Mouse (Mus musculus) megakaryocyte-erythroid progenitor cell, adult 5-6 weeks (primary cell): ENCODE results near the gene Rnf26. TPM values are rescaled to one million over a fixed set of nuclear protein-coding genes. Genes with fewer than 3 reads are reported as not detected.

Source experiments
- ATAC-seq: replicated peaks from 2 replicates; pipeline ENCODE4 v1.8.0; 2016; ENCODE audit warnings: mild to moderate bottlenecking, inconsistent platforms; ENCODE audit not compliant: severe bottlenecking, poor library complexity, low FRiP score, low TSS enrichment
- total RNA-seq, 2 experiments: library from RNA; stranded (forward) in 1 of 2; stranded (reverse) in 1 of 2; fragments of 200-1000, 215-1000 nt in 1 of 2; fragments of >200 nt in 1 of 2; fragmentation: Nextera tagmentation in 1 of 2; gene quantifications; 2 replicates each; pipeline ENCODE4 v1.2.3; 2014 to 2017

Gene Rnf26
- total RNA-seq (2014; fragmentation: Nextera tagmentation) (46.0 and 52.5 TPM in 2 replicates), total RNA-seq (2017) (13.5 and 20.9 TPM in 2 replicates)

DNA sequence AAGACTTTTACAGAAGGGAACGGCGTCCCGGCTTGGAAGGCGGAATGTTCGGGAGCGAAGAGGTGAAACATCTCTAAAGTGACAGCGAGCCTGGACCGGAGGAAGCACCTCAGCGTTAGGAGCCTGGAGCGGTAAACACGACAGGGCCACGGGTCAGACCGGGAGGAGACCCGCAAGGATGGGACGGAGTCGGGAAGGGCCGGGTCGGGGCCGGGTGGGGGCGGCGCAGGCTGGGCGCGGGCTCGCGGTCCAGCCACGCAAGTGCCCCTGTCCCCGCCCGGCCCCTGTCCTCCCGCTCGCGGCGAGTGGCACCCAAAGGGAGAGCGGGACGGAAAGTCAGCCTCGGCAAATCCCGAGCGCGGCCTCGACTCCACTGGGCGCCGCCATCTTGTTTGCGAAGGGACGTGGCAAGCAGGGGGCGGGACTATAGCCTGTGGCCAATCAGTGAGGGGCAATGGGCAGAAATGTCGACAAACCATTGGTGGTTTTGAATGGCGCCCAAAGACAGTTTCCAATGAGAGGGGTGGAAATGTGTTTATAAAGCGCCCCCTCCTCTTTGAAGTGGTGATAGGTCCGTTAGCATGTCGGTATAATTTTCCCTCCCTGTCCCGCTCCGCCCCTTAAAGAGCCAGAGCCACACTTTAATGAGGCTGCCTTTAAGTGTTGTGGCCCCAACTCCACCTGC is at the start of gene Rnf26, which contains the start of gene Gm49380:
Gene Rnf26, minus strand, starts transcription at position 413 of the 685 bp plus-strand sequence.
Gene Gm49380, minus strand, starts transcription at position 396 of the 685 bp plus-strand sequence.
- ATAC-seq: peak; percentile 91

DNA sequence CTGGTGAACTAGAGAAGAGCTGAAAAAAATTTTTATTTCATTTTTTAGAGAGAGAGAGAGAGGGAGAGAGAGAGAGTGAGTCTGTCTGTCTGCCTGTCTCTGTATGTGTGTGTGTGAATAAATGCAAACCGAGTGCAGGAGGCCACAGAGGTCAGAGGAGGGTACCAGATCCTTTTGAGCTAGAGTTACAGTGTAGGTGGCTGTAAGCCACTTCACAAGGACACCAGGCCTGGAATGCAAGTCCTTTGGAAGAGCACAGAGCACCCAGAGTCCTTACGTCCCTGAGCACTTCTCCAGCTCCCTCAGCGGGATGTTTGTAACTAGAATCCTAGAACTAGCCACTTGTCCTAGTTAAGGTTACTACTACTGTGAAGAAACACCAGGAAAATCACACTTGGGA is 46.6 kb upstream of the Rnf26 start:
- no peak for ATAC-seq

DNA sequence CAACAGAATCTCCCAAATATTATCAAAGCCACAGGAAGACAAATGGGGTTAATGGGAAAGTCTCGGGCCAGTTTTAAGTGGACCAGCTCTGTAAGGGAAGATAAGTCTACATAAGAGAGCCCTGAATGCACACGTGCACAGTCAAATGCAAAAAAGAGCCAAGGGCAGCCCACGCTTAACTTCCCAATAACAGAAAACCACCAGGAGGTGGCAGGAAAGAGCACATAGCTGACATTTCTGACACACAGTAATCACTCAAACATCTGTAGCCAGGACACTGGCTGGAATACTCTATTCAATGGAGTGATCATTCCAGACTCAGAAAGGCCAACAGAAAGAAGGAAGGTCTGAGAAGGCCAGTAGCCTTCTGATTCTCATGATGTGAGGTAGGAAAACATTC is 34.0 kb upstream of the Rnf26 start:
- ATAC-seq: peak; percentile 75

DNA sequence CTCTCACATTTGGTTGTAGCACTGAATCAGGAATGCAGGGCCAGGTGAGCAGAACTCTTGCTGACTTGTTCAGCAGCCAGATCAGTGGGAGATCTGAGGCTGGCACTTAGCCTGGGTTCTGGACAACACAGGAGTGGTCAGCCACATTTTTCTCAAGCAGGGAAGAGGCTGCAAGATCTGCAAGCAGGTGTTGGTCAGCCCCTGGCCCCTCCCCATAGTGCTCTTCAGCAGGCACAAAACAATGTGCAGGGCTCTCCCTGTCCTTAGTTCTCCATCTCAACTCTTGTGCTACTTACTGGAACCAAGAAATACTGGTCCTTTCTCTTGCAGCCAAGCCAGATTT is 31.4 kb upstream of the Rnf26 start:
- ATAC-seq: no peak

- ATAC-seq: no peak
Measured at GRCm38 (mm10) chr9:44144023-44144717, 30.9 kb upstream of the Rnf26 start.

- no peak for ATAC-seq
Measured at GRCm38 (mm10) chr9:44143421-44143820, 30.1 kb upstream of the Rnf26 start.

- ATAC-seq: no peak
Measured at GRCm38 (mm10) chr9:44141951-44142350, 28.6 kb upstream of the Rnf26 start.

- no peak for ATAC-seq
Measured at GRCm38 (mm10) chr9:44137846-44138245, 24.5 kb upstream of the Rnf26 start.

DNA sequence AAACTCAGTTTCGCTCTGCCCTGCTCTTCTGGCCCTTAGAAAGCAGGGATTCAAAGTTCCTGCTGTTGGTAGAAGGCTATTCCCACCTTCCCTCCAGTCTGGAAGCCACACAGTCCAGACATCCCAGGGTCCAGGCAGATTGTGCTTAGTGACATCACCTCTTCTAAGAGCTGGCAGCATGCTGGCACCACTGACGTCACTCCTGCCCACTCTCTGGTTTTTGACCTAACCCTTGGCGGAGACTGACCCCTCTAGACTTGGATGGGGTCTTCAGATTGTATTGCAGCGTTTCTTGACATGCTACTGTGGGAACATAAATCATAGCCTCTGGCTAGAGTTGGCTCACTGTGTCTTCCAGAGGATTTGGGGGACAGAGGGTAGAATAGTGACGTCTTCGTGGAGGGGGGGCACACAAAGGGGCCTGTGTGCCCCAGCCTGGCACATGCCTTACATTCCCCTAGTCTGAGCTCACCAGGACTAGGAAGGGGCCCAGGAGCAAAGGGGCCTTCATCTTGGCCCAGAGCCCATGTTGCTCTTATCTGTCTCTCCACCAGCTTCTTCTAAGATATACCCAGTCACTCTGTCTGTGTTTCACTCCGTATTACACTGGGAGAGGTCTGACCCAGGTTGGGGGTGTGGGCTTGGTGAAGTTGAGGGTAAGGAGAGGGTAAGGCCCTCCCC is 22.6 kb upstream of the Rnf26 start:
- peak; percentile 36; the same call in 1 of the 2 replicates for ATAC-seq

DNA sequence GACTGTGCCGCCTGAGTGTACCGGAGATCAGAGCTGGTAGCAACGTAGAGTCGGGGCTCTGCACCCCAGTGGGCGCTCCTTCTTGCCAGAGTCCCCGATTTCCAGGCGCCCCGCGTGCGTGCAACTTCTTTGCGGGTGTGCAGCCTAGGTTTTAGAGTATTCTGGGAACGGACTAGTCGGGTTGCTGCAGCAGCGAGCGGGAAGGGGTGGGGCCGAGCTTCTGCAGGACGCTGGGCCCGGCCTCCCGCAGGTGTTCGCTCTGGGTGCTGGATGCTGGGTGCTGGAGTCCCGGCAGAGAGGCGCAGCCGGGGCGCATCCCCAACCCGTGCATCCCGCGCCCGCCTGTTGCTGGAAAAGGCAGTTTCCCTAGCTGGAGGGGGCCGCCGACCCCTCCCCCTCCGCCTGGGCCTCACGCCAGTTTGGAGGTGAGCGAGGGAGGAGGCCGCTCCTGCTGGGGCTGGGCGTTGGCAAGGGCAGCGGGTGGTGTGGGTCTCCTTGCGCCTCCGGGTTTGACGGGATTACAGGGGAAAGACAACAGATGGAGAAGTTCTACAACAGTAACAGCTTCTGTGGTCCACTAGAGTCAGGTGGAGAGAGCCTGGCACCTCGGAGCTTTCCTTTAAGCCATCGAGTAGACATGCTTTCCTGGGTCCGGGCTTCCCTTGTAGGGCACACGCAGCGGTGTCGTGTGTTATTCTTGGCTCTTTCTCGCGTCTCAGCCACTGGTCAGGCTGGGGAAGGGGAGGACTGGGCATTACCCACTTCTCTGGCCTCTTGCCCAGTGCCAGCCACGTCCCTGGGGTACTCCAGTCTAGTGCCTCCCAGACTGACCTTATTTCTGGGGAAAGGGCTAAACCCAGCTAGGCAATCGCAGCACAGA is 21.8 kb upstream of the Rnf26 start:
- no peak; the same call in 1 of the 2 replicates for ATAC-seq

DNA sequence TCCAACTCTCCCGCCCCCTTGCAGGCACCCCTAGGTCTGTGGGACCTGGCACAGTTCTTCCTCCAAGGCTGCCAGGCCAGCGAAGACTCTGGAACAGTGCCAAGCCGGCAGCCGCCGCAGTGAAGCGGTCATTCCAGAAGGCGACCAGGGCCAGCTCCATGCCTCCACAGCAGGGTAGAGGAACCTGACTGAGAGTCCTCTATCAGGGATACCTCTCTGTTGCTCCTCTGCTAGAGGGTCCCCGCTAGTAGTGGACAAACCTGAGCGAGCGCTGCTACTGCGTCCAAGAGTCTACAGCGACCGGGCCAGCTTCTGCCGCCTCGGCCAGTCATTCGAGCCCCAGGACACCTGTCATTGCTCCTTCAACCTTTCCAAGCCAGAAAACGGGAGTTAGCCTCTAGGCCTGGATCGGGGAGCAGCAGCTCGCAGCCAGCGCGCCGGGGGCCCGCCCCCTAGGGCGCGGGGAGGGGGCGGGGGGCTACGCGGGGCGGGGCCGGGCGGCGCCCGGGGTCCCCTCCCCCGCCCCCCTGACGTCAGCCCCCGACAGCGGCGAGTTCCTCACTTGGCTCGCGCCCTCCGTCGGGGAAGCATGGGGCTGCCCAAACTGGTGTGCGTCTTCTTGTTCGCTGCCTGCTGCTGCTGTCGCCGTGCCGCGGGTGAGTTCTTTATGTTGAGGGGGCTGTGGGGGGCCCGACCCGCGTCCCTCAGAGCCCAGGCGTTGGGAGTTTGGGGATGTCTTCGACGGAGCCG is 21.0 kb upstream of the Rnf26 start, which contains the start of gene Mcam:
Gene Mcam, plus strand, starts transcription at position 369 of the 750 bp plus-strand sequence.
- ATAC-seq: no peak

DNA sequence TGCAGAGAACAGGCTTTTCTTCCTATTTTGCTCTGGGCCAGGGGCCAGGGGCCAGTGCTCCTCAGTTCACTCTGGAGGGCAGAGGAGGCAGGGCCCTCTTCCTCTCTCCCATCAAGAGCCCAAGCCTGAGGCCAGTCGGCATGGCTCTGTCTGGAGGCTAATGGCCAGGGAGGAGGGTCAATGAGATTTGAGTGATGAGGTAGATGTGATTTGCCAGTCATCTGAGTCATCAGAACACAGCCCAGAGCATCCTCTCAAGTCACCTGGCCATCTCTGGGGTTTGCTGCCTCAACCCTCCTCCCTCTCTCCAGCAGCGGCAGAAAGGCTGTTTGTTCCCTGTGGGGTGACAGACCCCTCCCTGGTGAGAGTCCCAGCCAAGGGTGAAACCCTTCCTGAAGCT is 20.0 kb upstream of the Rnf26 start:
- ATAC-seq: no peak

DNA sequence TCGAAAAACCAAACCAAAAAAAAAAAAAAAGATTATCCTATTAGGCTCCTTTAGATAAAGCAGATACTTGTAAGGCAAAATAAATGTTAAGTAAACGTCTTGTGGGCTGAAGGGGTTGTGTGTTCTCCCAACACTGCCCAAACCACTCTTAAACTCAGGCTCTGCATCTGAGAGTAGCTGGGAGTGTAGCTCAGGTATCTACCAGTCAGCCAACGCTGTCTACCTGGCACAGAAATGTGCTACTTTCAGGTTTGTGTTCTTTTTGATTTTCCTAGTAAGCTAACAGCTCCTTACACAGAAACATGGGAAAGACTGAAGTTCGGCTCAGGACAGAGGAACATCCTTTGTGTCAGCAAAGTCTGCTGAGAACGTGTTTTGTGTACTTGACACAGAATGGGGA is 18.9 kb upstream of the Rnf26 start:
- ATAC-seq: no peak

DNA sequence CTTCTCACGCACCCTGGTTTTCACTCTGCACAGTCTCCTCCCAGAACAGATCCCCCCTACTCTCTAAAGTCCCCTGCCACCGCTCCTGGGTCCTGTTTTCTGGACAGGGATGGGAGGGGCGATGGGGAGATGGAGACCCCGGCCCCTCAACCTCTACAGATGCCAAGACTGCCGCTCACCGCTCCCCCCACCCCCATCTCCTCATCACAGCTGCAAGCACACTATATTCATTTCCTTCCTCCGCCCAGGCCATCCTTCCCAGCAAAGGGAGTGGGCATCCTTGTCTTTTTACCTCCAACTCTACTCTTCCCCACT is 17.9 kb upstream of the Rnf26 start:
- no peak for ATAC-seq

GRCm38 (mm10) chr9:44130581-44131275 is 17.4 kb upstream of the Rnf26 start:
- ATAC-seq: no peak

GRCm38 (mm10) chr9:44130034-44130433 is 16.7 kb upstream of the Rnf26 start:
- no peak for ATAC-seq

- no peak for ATAC-seq
Measured at GRCm38 (mm10) chr9:44129633-44130032, 16.3 kb upstream of the Rnf26 start.

DNA sequence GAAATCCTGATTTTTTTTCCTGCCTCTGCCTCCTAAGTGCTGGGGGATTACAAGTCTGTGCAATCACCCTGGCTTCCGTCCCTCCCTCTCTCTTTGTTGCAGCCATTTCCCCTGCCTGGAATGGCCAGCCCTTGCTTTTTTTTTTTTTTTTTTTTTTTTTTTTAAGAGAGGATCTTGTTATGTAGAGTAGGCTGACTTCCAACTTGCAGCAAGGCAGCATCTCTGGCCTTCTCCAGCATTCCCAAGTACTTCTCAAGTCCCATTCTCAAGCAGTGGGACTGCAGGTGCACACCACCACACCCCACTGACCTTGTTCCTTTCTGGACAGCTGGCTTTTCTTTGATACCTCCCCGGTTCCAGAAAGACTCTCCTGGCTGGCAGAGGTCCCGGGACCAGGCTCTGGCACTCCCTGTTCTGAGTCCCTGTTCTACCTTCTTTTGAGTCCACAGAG is 14.1 kb upstream of the Rnf26 start:
- no peak for ATAC-seq
